Mouse (Mus musculus) heart, postnatal 0 days (tissue): ENCODE measurements around the gene Ezh1. TPM values are rescaled to one million over a fixed set of nuclear protein-coding genes. Genes with fewer than 3 reads are reported as not detected.

Experiments used
- ATAC-seq: fragments of 200-750 bp; cut with Nextera tagmentation; 2 replicates; pipeline ENCODE4 v1.8.0; 2017; ENCODE audit warnings: low read depth, moderate number of reproducible peaks, moderate library complexity; ENCODE audit not compliant: insufficient read depth
- DNase-seq: peaks from one replicate; pipeline ENCODE4 v3.0.0-alpha.2; 2016; ENCODE audit warnings: low spot score
- H3K27ac ChIP-seq: fragments of 300-500 bp; sonication (generic); 2 replicates; pipeline ENCODE4 v1.5.1; 2014; ENCODE audit warnings: low read depth, mild to moderate bottlenecking
- H3K27me3 ChIP-seq: fragments of 300-500 bp; sonication (generic); 2 replicates; pipeline ENCODE4 v1.6.1; 2014; ENCODE audit warnings: low read length, mixed read lengths; ENCODE audit not compliant: control insufficient read depth, insufficient read depth
- H3K36me3 ChIP-seq: fragments of 300-500 bp; sonication (generic); replicated peaks from 2 replicates; pipeline ENCODE4 v1.6.1; 2014; ENCODE audit warnings: low read length, mixed read lengths; ENCODE audit not compliant: control insufficient read depth, insufficient read depth
- H3K4me1 ChIP-seq: fragments of 300-500 bp; sonication (generic); 2 replicates; pipeline ENCODE4 v1.6.1; 2014; ENCODE audit warnings: antibody characterized with exemption; ENCODE audit not compliant: control insufficient read depth, insufficient read depth
- H3K4me2 ChIP-seq: fragments of 300-500 bp; sonication (generic); 2 replicates; pipeline ENCODE4 v1.6.1; 2014; ENCODE audit warnings: low read depth, mild to moderate bottlenecking, low read length, moderate library complexity
- H3K4me3 ChIP-seq: fragments of 300-500 bp; sonication (generic); 2 replicates; pipeline ENCODE4 v1.5.1; 2014; ENCODE audit warnings: low read depth, low read length
- H3K9ac ChIP-seq: fragments of 300-500 bp; sonication (generic); replicated peaks from 2 replicates; pipeline ENCODE4 v1.6.1; 2014; ENCODE audit warnings: low read depth, low read length, mixed read lengths
- H3K9me3 ChIP-seq: fragments of 300-500 bp; sonication (generic); replicated peaks from 2 replicates; pipeline ENCODE4 v1.6.1; 2016; ENCODE audit warnings: low read length; ENCODE audit not compliant: control insufficient read depth
- CTCF ChIP-seq: IDR thresholded peaks from 2 replicates; pipeline ENCODE4 v1.5.1; 2016; ENCODE audit warnings: antibody characterized with exemption, control low read depth, low read depth
- EP300 ChIP-seq: IDR thresholded peaks from 2 replicates; pipeline ENCODE4 v1.6.1; 2016; ENCODE audit warnings: antibody characterized with exemption, low read depth
- WGBS: fragments of 180-500 bp; shearing (Covaris S2); extraction: QIAGEN DNeasy Blood & Tissue Kit; methylation state at CpG from one replicate; pipeline ENCODE4 v1.1.7; 2014; 5-methylcytosine and 5-hydroxymethylcytosine counted together
- polyA plus RNA-seq: library from polyadenylated mRNA; unstranded; fragments of >200 nt; fragmentation: Nextera tagmentation; extraction: Ambion mirVana; gene quantifications from 2 replicates; pipeline ENCODE4 v1.2.1, GENCODE M21; 2015
- total RNA-seq: library from RNA; depleted of rRNA; stranded (reverse); fragments of >200 nt; gene quantifications from 2 replicates; pipeline ENCODE4 v1.2.3, GENCODE M21; 2014; ENCODE audit warnings: low replicate concordance

Ezh1 gene
- total and polyA plus RNA-seq, 2 experiments from 2014 or later: 12.0 to 12.1 TPM

DNA sequence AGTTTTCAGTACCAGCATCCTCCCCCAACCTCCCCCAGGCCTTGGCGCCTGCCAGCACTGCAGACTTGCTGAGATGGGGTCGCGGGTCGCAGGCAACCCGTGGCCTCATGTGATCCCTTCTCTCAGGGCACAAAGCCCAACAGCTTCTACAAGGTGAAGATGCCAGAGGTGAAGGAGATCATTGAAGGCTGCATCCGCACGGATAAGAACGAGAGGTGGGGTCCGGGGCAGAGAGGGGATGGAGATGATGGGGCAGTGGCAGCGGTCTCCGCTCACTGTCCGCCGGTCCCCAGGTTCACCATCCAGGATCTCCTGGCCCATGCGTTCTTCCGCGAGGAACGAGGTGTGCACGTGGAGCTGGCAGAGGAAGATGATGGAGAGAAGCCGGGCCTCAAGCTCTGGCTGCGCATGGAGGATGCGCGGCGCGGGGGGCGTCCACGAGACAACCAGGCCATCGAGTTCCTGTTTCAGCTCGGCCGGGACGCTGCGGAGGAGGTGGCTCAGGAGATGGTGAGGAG is 38.8 kb upstream of the Ezh1 start:
- WGBS: 10% methylated on average over 31 of the region's 31 CpGs
- H3K4me2 ChIP-seq: peak overlapping the region; percentile 24; the same call in 1 of the 2 replicates
- peak overlapping the region; percentile 13; the same call in 1 of the 2 replicates for H3K4me3 ChIP-seq
- H3K27me3 ChIP-seq: peaks cover 40% of the 10 kb centered on the region
- H3K27ac ChIP-seq: no peak overlapping the region
- H3K36me3 ChIP-seq: no peaks in the 10 kb centered on the region
- H3K9ac ChIP-seq: no peak overlapping the region
- peaks cover 21% of the 10 kb centered on the region for H3K4me1 ChIP-seq
- TF ChIP-seq EP300 (no peak), CTCF (no peak)
- no peaks in the 10 kb centered on the region for H3K9me3 ChIP-seq
- DNase-seq (no peak), ATAC-seq (no peak)

DNA sequence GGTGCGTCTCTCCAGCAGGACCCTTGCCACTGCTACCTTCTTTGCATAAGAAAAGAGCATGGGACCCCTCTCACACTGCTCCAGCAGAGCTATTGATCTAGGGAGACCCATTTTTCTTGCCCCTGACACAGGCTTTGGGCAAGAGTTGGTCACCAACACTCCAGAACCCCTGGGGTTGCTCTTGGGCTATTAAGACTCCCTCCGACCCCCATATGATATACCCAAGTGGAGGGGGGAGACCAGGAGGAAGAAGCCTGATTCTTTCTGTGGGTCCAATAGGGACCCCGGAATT is 37.7 kb upstream of the Ezh1 start:
- Histone ChIP-seq H3K27me3 (peaks cover 40% of the 10 kb centered on the region), H3K4me2 (no peak overlapping the region)
- 32% methylated on average over 3 of the region's 3 CpGs for WGBS

DNA sequence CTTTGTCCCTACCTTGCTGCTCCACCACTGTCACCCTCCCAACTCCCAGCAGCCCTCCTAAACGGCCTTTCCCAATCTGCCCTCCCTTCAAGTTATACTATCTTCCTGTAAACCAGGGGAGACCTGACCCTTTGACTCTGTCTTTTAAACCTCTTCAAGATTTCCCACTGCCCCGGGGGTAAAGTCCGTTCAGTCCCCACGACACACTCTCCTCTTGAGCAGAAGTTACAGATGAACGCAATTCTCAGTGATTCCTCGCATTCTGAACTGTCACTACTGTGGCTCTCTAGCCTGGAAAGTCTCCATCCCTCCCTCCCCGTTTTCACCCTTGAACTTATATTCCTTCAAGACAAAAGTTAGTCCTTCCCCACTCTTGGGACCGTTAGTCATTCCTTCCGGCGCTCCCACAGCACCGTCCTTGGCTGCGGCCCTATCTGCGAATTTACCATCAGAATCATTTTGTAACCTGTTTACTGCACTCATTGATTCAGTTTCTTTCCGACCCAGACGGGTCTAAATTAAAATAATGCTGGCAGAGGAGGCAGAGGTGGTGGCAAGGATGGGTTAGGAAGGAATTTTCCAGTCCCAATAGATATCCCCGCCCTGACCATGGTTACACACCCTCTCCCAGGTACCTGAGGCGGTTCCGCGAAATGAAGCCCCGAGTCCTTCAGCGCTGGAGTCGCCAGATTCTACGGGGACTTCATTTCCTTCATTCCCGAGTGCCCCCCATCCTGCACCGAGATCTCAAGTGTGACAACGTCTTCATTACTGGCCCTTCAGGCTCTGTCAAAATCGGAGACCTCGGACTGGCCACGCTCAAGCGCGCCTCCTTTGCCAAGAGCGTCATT is 37.1 kb upstream of the Ezh1 start:
- H3K4me3 ChIP-seq: no peak overlapping the region; the same call in 1 of the 2 replicates

More for the DNA sequence above, 37.7 kb upstream of the Ezh1 start:
- Histone ChIP-seq H3K4me3 (no peak overlapping the region), H3K9me3 (no peaks in the 10 kb centered on the region), H3K9ac (no peak overlapping the region), H3K27ac (no peak overlapping the region), H3K36me3 (no peaks in the 10 kb centered on the region), H3K4me1 (peaks cover 32% of the 10 kb centered on the region)
- DNase-seq (no peak), ATAC-seq (no peak)
- TF ChIP-seq CTCF (no peak), EP300 (no peak)

DNA sequence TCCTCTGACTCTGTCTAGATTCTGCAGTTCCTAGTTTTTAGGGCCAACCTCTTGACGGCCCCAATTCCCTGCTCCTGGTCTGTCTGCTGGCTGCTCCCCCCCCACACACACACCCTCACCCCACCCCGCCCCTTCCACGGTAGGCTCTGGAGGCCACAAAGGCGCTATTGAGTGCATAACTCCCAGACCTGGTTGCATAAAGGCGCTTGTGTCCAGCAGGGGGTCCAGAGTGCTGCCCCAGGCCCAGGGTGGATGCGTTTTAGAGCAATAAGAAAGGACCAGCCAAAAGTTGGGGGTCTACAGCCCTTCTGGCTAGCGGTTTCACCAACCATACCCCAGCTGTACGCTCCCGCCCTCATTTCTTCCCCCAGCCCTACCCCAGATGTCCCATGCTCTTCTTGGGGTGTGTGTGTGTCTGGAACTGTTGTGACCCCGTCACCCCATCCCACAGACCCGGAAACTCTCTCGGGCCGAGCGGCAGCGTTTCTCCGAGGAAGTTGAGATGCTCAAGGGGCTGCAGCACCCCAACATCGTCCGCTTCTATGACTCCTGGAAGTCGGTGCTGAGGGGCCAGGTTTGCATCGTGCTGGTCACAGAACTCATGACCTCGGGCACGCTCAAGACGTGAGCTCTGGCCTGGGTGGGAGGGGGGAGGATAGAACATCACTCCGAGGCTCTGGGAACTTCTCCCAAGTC is 36.2 kb upstream of the Ezh1 start:
- Histone ChIP-seq H3K27me3 (peaks cover 40% of the 10 kb centered on the region), H3K36me3 (peaks cover 15% of the 10 kb centered on the region; the same call in 1 of the 2 replicates), H3K27ac (no peak overlapping the region), H3K4me2 (peak overlapping the region; percentile 90), H3K4me3 (peak overlapping the region; percentile 26), H3K9ac (no peak overlapping the region), H3K9me3 (no peaks in the 10 kb centered on the region), H3K4me1 (peaks cover 36% of the 10 kb centered on the region)
- WGBS: 8% methylated on average over 24 of the region's 24 CpGs
- DNase-seq: no peak
- TF ChIP-seq EP300 (no peak), CTCF (no peak)
- no peak for ATAC-seq

More for the DNA sequence above, 37.1 kb upstream of the Ezh1 start:
- Histone ChIP-seq H3K9ac (no peak overlapping the region), H3K36me3 (peaks cover 5% of the 10 kb centered on the region; the same call in 1 of the 2 replicates), H3K4me2 (peak overlapping the region; percentile 90; the same call in 1 of the 2 replicates), H3K27me3 (peaks cover 40% of the 10 kb centered on the region), H3K27ac (no peak overlapping the region), H3K4me1 (peaks cover 36% of the 10 kb centered on the region), H3K9me3 (no peaks in the 10 kb centered on the region)
- 12% methylated on average over 32 of the region's 32 CpGs for WGBS
- DNase-seq (no peak), ATAC-seq (no peak)
- TF ChIP-seq EP300: no peak
- no peak for TF ChIP-seq CTCF

DNA sequence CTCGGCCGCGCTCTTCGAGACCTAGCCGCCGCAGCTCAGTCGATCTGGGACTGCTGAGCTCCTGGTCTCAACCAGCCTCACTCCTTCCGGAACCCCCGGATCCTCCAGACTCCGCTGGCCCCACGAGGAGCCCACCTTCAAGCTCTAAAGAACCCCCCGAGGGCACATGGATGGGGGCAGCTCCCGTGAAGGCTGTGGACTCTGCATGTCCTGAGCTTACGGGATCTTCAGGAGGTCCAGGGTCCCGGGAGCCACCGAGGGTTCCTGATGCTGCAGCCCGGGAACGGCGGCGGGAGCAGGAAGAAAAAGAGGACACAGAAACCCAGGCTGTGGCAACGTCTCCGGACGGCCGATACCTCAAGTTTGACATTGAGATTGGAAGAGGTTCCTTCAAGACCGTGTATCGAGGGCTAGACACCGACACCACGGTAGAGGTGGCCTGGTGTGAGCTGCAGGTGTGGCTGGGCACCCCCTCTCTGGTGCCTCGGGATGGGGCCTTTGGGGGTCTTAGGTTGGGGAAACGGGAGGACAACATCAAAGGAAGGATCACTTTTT is 34.6 kb upstream of the Ezh1 start:
- peaks cover 43% of the 10 kb centered on the region for H3K4me1 ChIP-seq
- TF ChIP-seq CTCF: no peak
- peak overlapping the region; percentile 65 for H3K9ac ChIP-seq
- under 1% methylated on average over 30 of the region's 30 CpGs for WGBS
- peaks cover 22% of the 10 kb centered on the region; the same call in 1 of the 2 replicates for H3K36me3 ChIP-seq
- DNase-seq (no peak), ATAC-seq (no peak)
- peak overlapping the region; percentile 58 for H3K4me3 ChIP-seq
- H3K27me3 ChIP-seq: peaks cover 37% of the 10 kb centered on the region
- H3K9me3 ChIP-seq: no peaks in the 10 kb centered on the region
- peak overlapping the region; percentile 82 for H3K27ac ChIP-seq
- H3K4me2 ChIP-seq: peak overlapping the region; percentile 90
